Mouse (Mus musculus): ENCODE results near the gene Usp40.

DNA sequence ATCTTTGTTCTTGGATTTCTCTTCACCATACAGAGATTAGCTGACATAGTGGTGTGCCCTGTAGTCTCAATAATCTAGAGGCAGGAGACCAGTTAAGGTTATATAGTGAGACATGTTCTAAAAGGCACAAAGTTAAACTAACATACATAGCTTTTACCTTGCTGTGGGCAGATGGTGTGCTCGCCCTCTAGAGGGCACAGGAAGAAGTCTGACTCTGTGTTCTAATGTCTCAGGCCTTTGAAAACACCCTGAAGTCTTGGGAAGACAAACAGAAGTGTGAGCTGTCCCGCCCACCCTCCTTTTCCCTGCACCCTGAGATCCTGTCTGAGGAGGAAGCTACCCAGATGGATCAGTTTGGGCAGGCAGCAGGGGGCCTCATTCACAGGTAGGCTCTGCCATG lies 71.8 kb downstream of the Usp40 start:
- TF ChIP-seq CTCF (IDR thresholded peaks at IDR 0.05; ENCODE audit: extremely low read depth, insufficient read depth, low read length) (peak; percentile 57), POLR2A (IDR thresholded peaks at IDR 0.05; ENCODE audit: extremely low read depth, insufficient read depth, low read length) (no peak)
